Mouse (Mus musculus): Measurements from ENCODE around the gene Pkm. TPM values are rescaled to one million over a fixed set of nuclear protein-coding genes. Genes with fewer than 3 reads are reported as not detected.

The Pkm gene
- polyA plus RNA-seq (2014; fragmentation: Illumina TruSeq; extraction: RNeasy Lipid Tissue Mini Kit (QIAGEN cat#74804); ENCODE audit: insufficient read depth, low read depth, low replicate concordance), result 196 TPM

DNA sequence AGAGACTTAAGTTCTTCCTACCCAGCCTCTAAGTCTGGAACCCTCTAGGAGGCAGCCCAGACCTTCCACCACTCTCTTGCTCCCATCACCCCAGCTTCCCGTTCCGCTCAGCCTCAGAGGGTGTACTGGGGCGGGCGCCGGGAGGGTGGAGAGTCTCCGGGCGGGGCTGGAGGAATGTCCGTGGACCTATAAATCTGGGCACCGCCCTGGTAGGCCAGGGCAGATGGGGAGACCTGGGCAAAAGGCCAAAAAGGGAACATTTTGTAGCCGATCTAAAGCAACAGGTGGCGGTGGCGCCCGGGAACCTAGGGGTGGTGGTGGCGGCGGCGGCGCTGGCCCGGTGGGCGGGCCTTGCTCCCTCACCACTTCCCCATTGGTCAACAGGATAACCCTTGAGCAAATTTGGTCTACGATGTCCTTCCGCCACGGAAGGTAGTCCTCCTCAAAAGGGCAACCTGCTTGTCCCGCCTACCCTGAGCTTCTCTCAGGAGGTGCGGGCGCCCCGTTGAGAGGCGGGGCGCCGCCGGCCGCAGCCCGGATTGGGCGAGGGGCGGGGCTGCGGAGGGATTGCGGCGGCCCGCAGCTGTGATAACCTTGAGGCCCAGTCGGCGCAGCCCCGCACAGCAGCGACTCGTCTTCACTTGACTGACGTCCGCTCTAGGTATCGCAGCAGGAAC is at the start of gene Pkm:
TSS of gene Pkm (plus strand) at position 411 of the 677 bp plus-strand sequence.

GRCm38 (mm10) chr9:59616622-59617306 is 39.4 kb upstream of the Pkm start, which contains the start of gene Parp6:
TSS of gene Parp6 (plus strand) at chr9:59617284.

GRCm38 (mm10) chr9:59679678-59680533 is 23.7 kb downstream of the Pkm start, which contains the start of gene Gramd2:
TSS of gene Gramd2 (plus strand) at chr9:59680144.

Other genes starting within 250 kb of the Pkm start
- 16.2 TPM for gene Arih1, start 169.8 kb upstream of the Pkm start, polyA plus RNA-seq (2014; fragmentation: Illumina TruSeq; extraction: RNeasy Lipid Tissue Mini Kit (QIAGEN cat#74804); ENCODE audit: insufficient read depth, low read depth, low replicate concordance)
- 88.5 TPM for gene Hexa, start 116.8 kb upstream of the Pkm start, polyA plus RNA-seq (2014; fragmentation: Illumina TruSeq; extraction: RNeasy Lipid Tissue Mini Kit (QIAGEN cat#74804); ENCODE audit: insufficient read depth, low read depth, low replicate concordance)
- 1.0 TPM for gene Tmem202, start 116.5 kb upstream of the Pkm start, polyA plus RNA-seq (2014; fragmentation: Illumina TruSeq; extraction: RNeasy Lipid Tissue Mini Kit (QIAGEN cat#74804); ENCODE audit: insufficient read depth, low read depth, low replicate concordance)
- not detected for gene Celf6, start 78.5 kb upstream of the Pkm start, polyA plus RNA-seq (2014; fragmentation: Illumina TruSeq; extraction: RNeasy Lipid Tissue Mini Kit (QIAGEN cat#74804); ENCODE audit: insufficient read depth, low read depth, low replicate concordance)
- 19.7 TPM for gene Parp6, start 39.1 kb upstream of the Pkm start, polyA plus RNA-seq (2014; fragmentation: Illumina TruSeq; extraction: RNeasy Lipid Tissue Mini Kit (QIAGEN cat#74804); ENCODE audit: insufficient read depth, low read depth, low replicate concordance)
- gene Gramd2, start 23.8 kb downstream of the Pkm start, polyA plus RNA-seq (2014; fragmentation: Illumina TruSeq; extraction: RNeasy Lipid Tissue Mini Kit (QIAGEN cat#74804); ENCODE audit: insufficient read depth, low read depth, low replicate concordance), result 34.4 TPM
- gene Senp8, start 94.3 kb downstream of the Pkm start, polyA plus RNA-seq (2014; fragmentation: Illumina TruSeq; extraction: RNeasy Lipid Tissue Mini Kit (QIAGEN cat#74804); ENCODE audit: insufficient read depth, low read depth, low replicate concordance), result 3.2 TPM
- 3.3 TPM for gene Myo9a, start 94.5 kb downstream of the Pkm start, polyA plus RNA-seq (2014; fragmentation: Illumina TruSeq; extraction: RNeasy Lipid Tissue Mini Kit (QIAGEN cat#74804); ENCODE audit: insufficient read depth, low read depth, low replicate concordance)

Data from lung, adult 10 weeks (tissue).